Mouse (Mus musculus) T-helper 17 cell (primary cell): ENCODE measurements at regions not wholly inside any gene's neighbourhood (a gene's known extent, or its start where the extent isn't known, plus 50 kb on each side); places are given as distances from the start of the nearest gene placed in this dataset.

Source experiments
- in situ Hi-C, 2 experiments: fragments of 300-600 bp; cut with MboI, MseI; formaldehyde crosslinking; loops; 1 replicate in 1 of 2; 2 replicates in 1 of 2; pipeline ENCODE4 v1.15.1; 2025; ENCODE audit warnings: high pct_unique_total_duplicates in 2 of 2

DNA sequence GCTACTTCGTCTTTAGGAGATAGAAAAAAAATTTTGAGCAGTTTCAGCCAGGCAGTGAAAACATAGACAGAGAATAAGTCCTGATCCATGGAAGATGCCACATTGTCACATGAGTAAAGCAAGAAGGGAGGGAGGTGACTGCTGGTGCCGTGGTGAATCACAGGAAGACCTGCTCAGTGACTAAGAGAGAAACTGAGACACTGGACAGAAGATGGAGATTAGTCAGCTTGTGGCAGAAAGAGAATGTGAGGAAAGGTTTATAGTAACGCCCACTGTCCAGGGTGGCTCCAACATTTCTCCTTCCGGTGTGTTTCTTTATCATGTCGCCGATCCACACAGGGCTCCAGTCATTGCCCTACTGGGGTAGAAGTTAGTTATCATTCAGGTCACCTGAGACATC lies 339.6 kb downstream of the Foxa2 start:
- in situ Hi-C loops: no loop called here

DNA sequence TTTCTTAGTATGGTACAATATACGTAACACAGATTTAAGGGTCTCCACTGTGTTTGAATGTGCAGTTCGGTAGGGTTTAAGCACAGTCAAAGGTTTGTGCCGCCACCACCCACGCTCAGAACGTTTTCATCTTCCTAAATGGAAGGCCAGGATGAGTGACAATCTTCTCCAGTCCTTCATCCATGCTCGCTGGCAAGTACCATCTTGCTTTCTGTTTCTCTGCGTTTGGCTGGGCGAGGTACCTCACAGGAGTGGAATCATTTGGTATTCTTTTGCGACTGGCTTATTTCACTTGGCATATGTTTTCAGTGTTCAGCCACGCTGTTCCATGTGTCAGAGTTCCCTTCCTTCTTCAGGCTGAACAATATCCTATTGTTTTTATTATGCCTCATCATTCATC lies 342.3 kb downstream of the Pax1 start:
- in situ Hi-C loops: no loop called here

DNA sequence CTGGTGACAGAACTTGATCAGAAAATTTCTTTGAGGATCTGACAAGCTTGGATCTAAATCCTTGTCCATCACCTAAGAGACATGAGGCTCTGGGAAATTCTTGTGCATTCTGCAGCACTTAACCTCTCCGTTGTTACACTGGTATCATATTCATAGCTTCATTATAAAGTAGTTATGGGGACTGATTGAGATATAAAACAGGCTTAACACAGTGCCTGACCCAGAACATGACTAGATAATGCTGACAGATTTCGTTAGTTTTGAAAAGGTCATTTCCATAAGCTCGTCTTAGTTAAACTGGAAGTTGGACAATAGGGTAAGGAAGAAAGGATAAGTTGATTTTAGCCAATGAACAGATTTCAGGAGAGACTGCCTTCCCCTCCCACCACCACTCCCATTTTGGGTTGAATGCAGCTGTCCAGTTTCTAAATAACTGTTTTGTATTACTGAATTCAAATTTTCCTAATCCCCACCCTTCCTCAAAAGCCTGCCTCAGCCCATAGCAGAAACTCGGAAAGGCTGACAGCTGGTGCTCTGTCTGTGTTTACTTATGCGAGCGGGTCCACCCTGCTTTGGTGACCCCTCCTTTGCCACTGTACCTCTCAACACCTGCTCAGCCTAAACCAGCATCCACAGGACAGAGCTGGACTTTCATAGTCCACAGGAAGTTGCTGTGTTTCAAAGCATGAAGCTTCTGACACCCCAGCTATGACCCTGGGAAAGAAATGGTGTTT lies 340.8 kb downstream of the Pax1 start:
- in situ Hi-C loops: no loop called here

DNA sequence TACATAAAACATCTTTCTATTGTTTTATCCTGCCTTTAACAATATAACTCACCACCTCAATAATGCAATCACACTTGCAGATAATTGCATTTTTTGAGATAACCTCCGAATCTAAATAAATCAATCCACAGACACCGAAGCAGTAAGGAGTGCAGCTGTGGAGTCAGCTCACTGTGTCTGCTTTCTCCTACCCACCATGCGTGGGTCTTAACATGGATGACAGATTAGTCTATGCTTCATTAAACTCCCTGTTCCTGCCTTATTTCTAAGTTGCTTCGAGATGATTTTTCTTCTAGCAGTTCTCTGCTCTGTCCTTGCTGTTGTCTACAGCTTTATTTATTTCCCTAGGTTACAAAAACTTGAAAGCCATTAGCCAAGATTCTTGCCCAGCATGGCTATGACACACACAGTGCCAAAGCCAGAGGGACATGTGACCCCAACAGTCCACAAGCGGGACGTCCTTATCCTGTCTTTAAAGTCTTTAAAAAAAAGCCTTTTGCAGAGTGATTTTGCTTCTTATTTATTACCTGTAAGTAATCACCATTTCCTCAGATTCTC lies 337.9 kb downstream of the Pax1 start:
- in situ Hi-C loops: no loop called here

DNA sequence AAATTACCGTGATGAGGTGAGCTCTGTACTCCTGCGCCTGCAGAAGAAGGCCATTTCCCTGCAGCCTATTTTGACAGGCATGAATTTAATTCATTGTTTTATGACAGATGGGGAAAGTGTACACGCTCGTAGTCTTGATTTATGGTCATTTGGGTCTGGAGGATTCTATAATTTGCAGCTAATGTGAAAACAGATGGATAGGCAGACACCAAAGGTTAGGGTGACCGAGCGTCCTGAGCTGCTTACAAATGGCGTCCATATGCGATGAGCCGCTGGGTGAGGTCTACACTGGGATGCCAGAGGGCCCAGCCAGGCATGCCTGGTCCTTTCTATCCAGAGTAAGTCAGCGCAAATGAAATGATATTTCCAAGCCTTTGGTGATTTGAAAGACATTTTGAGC lies 330.2 kb downstream of the Pax1 start:
- in situ Hi-C loops: no loop called here

DNA sequence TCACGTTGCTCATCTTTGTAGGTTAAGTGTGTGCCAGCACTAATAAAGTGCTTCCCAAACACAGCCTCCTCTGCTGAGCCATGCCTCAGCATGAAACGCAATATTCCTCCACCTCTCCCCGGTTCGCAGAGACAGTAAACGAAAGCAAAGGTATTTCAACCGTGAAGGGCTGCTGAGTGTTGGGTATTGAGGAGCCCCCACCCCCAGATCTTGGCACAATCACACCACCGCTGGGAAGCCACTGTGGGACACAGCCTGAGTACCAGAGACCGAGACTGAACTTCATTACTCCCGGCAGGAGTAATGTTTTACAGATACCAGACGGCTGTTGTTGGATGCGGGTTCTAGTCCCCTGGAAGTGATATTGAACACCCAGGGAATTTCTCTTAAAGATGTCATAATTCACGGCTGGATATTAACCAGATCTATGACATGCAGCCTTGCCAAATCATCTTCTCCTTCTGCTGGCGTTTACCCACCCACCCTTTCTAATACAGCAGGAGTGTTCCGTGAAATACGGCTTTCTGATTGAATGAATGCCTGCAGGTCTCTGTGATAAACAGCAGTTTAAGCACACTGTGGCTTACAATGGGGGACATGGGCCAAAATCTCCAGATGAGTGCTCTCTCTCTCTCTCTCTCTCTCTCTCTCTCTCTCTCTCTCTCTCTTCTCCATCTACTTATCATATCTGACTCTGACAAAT lies 328.9 kb downstream of the Pax1 start:
- in situ Hi-C loops: no loop called here

DNA sequence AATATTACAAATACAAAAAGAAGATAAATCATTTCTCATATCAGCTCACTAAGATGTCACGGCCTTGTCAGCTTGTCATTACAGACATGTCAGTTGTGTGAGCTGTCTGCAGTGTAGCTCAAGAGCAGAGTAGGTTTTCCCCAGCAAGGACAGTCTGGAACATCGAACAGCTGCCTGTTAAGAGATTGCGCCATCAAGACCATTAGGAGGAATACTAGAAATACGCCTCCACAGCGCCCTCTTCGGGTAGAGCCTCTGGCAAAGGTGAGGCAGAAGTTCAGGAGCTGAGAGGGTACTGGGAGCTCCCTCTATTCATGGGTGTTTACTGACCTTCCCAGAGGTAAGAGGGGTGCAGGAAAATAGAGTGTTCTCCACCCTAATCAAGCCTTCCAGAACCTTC lies 327.0 kb downstream of the Pax1 start:
- in situ Hi-C loops: no loop called here

DNA sequence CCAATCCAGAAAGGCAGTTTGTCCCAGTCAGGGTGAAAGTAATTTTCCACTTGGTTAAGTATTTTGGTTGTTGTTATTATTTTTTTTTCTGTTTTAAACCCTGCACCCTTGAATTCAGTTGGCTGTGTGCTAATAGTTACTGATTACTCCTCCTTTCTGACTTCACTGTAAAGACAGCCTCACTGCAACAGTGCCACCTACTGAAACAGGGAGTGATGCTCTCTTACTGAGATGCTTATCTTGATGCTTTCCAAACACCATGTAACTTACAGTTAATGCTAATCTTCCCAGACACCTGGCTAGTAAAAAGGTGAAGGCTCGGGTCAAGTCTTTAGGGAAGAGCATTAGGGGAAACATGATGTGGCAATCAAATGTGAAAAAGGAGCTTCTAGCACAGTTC lies 294.9 kb downstream of the Pax1 start:
- in situ Hi-C loops: no loop called here

DNA sequence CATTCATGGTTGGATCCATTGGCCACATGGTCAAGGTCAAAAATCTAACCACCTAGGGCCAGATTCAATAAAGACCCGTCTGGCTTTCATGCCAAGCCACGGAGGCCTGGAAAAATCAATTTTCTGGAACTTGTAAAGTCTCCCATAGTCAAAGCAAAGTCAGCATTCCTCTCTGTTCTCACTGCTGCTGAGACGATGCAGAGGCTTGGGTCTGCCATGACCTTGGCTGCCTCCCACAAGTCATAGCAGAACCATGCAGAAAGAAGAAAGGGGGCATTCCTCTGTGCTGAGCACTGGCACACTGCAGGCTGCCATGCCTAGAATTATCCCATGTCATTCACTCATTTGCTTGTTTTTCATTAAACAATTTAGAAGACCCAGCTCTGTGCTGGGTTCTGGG lies 288.5 kb downstream of the Pax1 start:
- in situ Hi-C loops: no loop called here

DNA sequence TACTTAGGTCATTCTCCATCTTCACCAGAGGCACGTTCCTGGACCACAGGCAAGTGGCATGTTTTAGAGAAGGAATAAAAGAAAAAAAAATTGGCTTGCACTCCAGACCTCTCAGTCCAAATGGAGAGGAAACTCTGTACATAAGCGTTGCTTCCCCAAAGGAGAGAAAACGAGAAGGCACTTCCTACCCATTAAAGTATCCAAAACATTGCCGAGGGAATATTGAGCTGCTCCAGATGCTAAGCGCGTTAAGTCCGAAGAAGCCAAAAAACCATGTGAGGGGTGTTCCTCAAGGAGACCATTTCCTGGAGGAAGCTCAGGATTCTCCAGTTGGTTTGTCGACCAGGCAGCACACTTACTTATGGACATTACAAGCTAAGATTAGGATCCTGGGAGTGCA lies 286.2 kb downstream of the Pax1 start:
- in situ Hi-C loops: no loop called here

DNA sequence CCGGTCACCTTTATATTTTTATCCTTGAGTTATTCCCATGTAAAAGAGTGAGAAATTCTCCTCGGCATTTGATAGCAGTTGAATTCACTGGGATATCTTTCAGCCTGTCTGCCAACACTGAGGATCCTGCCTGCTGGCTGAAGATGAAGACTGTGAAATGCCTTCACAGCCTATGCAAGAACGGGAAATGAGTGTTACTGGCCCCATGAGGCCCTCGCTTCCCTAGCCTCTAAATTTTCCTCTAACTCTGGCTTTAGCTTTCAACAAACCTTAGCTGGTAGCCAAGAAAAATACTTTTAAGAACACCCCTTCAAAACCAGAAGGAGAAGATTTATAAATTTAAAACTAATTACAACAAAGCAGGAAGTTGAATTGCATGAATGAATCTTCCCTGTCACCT lies 285.8 kb downstream of the Pax1 start:
- in situ Hi-C loops: no loop called here

DNA sequence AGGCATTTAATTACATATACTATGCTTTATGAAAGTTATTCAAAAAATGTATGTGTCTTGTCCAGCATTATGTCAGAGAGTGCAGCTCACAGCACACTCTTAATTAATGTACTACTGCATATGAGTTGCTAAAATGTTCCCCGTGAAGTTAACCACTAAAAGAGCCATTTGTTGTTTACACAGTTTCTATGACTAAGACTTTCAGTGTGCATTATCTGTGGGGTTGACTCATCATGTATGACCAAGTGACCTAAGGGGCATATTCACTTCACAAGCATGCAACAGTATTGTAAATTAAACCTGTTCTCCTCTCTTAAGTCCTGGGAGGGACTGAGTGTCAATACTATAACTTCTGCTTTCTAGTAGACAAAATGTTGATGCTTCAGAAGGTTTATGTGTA lies 276.2 kb downstream of the Pax1 start:
- in situ Hi-C loops: no loop called here

DNA sequence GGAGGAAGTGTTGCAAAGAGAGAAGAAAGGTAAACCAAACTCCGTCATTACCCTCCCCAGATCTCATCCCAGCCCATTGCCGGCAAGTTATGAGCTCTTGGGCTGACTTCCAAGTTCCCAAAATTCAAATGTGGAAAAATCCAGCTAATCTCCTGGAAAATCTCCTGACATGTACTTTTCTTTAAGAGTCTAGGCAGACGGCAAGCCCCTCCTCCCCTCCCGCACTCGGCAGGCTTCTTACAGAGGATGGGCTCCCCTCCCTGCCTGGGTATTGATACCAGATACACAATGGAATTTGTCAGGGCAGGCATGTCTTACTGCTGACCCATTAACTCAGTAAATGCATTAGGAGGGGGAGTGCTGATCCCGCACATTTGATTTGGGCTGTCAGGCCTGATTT lies 271.0 kb downstream of the Pax1 start:
- in situ Hi-C loops: no loop called here

DNA sequence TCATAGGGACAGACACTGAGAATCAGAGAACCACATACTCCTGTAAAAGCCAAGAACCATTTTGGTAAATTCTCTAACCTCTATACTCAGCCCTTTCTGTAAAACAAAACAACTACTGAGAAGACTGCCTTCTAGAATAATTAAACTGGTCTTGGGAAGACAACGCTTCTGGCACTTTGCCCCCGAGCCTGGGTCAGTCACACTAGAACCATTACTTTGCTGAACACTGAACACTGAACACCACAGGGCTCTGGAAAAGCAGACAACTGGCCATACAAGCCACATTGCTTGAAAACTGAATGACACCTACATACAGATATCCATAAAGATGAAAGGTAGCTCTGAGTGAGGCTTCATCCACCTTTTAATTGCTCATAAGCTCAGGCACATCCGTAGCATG lies 268.0 kb downstream of the Pax1 start:
- in situ Hi-C loops: no loop called here

DNA sequence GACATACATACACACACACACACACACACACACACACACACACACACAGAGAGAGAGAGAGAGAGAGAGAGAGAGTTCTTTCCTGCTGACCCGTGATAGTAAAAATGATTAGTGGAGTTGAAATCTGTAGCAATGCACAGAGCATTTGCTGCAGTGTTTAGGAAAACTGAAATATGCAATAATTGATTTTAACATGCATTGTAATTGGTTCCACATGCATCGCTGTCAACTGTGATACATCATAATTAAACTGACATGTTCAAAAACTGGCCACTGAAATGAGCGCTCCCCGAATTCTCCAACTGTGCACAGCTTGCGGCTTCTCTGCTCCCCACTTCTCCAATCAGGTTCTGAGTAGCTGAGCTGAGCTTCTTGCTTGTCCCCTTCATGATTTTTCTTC lies 265.4 kb downstream of the Pax1 start:
- in situ Hi-C loops: no loop called here

DNA sequence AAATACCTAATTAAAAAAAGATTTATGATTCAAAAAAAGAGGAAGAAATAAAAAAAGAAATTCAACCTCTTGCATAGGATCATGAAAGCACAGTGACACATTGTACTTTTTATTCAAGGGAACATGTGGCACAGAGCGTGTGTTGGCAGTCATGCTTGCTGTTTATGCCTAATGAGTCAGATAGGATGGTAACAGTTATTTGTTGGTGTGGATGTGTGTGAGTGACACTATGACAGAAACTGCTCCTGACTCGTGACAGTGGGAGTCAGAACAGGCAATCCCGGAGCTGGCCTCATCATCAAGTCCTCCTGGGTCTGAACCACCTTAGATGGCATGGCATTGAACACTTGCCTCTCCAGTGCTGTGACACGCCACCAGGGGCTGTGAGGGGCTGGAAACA lies 261.4 kb downstream of the Pax1 start:
- in situ Hi-C loops: no loop called here

DNA sequence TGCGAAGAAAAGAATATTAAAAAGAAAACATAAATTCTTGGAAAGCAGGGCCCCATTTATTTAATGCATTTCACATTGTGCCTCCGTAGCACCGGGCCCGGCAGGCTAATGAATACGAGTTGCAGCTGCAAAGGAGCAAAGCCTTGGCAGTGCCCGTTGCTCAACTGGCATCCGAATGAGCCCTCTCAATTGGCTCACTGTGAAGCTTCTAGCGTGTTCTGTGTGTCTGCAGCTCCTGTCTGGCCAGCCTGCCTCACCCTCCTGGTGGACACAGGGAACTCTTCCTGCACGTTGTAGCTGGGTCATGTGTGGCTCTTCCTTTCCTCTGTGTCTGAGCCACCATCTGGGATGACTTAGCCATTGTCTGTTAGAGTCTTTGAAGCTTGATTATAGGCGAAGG lies 256.1 kb downstream of the Pax1 start:
- in situ Hi-C loops: no loop called here

DNA sequence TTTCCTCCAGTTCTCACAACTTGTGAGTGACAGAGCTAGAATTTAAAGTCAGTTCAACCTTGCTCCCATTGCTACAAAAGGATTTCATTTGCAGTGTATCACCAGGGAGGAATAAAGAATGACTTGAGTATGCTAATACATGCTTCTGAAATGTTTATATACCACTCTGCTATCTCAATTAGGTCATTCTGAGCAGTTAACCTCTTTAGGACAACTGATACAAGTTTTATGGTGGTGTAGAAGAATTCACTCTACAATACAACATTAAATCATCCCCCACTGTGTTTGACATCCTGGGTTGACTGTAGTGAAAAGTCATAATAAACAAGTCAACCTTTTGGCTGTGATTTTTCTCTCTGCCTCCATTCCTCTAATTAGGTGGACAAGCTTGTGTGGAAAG lies 248.6 kb downstream of the Pax1 start:
- in situ Hi-C loops: no loop called here

DNA sequence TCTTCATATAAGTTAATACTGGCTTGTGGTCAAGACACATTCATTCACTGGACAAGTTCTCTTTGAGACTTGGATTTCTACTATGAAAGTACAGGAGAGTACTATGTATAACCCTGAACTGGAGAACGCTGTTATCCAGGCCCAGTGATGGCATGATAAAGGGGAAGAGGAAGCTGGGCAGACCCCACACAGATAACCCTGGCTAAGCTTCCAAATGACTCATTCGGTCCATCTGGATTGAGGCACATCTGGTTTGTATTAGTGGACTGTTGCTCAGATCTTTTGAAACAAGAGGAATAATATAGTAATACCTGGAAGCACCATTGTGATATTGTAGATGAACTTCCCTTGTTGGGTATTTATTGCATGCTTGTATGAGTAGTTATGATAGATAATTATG lies 239.9 kb downstream of the Pax1 start:
- in situ Hi-C loops: no loop called here

DNA sequence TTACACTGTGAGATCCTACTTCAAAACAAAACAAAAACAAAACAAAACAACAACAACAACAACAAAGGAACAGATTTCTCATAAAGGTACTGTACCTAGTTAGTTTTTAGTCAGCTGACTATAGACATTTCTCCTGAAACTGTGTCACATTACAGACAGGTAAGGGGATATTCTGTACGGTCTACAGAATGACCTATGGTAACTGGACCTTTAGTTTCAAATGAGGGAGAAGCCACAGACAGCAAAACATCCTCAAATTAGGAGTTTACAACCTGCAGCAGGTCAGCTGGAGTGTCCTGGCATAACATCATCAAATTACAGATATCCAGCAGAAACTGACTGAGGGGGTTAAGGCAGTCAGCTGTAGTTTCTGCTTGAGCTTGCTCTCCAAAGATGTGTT lies 210.7 kb downstream of the Pax1 start:
- in situ Hi-C loops: no loop called here

DNA sequence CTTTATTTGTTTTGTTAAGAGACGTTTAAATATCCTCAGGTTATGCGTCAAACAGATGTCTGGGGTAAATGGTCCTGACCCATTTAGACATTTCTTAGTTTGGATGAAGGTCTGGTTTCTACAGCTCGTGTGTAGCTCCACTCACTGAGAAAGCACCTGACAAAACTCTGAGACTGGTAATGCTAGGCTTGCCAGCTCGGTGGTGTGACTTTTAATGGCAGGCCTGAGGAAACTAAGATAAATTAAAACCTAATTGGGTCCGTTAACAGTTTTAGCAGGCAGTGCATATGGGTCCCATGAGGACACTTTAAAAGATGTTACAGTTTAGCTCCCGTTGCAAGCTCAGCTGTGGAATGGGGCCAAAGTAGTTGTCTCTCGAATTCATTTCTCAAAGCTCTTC lies 199.5 kb downstream of the Pax1 start:
- in situ Hi-C loops: no loop called here

DNA sequence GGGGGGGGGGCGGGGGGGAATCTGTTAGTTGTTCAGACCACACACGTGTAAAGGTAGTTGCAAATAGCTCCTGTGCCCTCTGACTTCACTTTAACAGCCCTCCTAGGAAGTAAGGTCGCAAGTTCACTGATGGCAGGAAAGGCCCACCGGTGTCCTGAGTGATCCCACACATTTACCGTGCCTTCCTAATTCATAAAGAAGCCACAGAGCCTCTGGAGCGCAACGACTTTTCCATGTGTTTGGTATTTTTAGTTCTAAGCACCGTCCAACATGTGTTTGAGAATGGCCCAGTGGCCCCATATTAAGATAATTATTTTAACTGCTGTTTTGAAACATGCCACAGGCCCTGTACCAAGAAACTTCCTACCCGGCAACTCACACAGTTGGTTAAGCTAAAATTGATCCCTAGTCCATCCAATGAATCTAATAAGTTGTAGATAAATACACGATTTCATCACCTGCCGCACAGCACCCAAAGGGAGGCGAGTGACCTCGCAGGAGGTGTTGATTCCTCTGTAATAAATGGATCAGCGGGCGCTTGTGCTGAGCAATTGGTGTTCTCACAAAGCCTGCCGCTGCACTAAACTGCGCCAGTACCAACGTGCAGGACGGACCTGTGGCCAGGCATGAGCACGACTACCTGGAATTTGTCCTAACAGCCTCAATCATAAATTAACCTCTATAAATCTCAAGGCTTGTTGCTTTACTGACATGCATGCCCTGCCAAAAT lies 198.9 kb downstream of the Pax1 start:
- in situ Hi-C loops: no loop called here

DNA sequence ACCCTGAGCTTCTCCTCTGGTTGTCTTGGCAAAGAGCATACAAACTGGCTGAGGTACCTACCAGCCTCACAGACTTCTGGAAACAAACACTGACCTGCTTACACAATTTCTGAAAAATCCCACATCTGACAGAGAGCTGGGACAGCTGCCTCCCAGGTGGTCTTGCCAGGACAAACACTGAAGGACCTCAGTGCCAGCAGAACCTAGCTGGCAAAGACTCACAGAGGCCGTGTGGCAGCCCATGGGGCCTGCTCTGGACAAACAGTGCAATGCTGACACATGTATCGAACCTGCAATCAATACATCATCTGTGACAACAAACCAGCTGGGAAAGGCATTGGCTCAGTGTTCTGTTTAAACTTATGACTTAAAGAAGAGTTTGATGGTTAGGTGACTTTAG lies 167.4 kb downstream of the Pax1 start:
- in situ Hi-C loops: no loop called here
